Mouse (Mus musculus) ES-E14 (cell line): ENCODE data around the gene Actr1a. TPM values are rescaled to one million over a fixed set of nuclear protein-coding genes. Genes with fewer than 3 reads are reported as not detected.

Experiments
- DNase-seq: peaks from one replicate; pipeline ENCODE4 v3.0.0-alpha.2; 2013; ENCODE audit warnings: low read depth, low spot score
- H3K27ac ChIP-seq: 2 replicates; pipeline ENCODE4 v1.5.1; 2012; ENCODE audit warnings: low read depth, mild to moderate bottlenecking, low read length, moderate library complexity, mixed read lengths; ENCODE audit not compliant: poor library complexity, insufficient read depth, severe bottlenecking
- H3K36me3 ChIP-seq: 2 replicates; pipeline ENCODE4 v1.6.1; 2012; ENCODE audit warnings: mild to moderate bottlenecking, low read length, moderate library complexity, mixed read lengths; ENCODE audit not compliant: control insufficient read depth, poor library complexity, insufficient read depth, severe bottlenecking
- H3K4me1 ChIP-seq, 2 experiments: fragments of 150-350 bp in 1 of 2; sonication (generic) in 1 of 2; 2 replicates each; pipeline ENCODE4 v1.6.1; 2012; ENCODE audit warnings: low read length in 2 of 2, mild to moderate bottlenecking in 1 of 2, mixed read lengths in 1 of 2; ENCODE audit not compliant: control insufficient read depth in 2 of 2, insufficient read depth in 2 of 2, poor library complexity in 1 of 2
- H3K4me3 ChIP-seq, 2 experiments: fragments of 150-350 bp in 1 of 2; sonication (generic) in 1 of 2; 2 replicates each; pipeline ENCODE4 v1.5.1; 2012; ENCODE audit warnings: low read length in 2 of 2, low read depth in 1 of 2, mild to moderate bottlenecking in 1 of 2, mixed read lengths in 1 of 2; ENCODE audit not compliant: insufficient read depth in 1 of 2, poor library complexity in 1 of 2, severe bottlenecking in 1 of 2
- H3K9ac ChIP-seq: 2 replicates; pipeline ENCODE4 v1.6.1; 2012; ENCODE audit warnings: low read depth, mild to moderate bottlenecking, low read length, mixed read lengths; ENCODE audit not compliant: poor library complexity, insufficient read depth, severe bottlenecking
- H3K9me3 ChIP-seq: fragments of 150-350 bp; sonication (generic); 2 replicates; pipeline ENCODE4 v1.6.1; 2012; ENCODE audit warnings: low read depth, mild to moderate bottlenecking, low read length; ENCODE audit not compliant: control insufficient read depth, insufficient read depth
- CHD2 ChIP-seq: IDR thresholded peaks from 2 replicates; pipeline ENCODE4 v1.6.1; 2014; ENCODE audit warnings: mild to moderate bottlenecking, low read depth, low read length, inconsistent platforms
- HCFC1 ChIP-seq: IDR thresholded peaks from 2 replicates; pipeline ENCODE4 v1.6.1; 2012; ENCODE audit warnings: low read length, inconsistent platforms, borderline replicate concordance; ENCODE audit not compliant: insufficient read depth
- MAFK ChIP-seq: IDR thresholded peaks from 2 replicates; pipeline ENCODE4 v1.6.1; 2014; ENCODE audit warnings: mild to moderate bottlenecking, low read depth, low read length, inconsistent platforms; ENCODE audit not compliant: insufficient read depth
- ZC3H11A ChIP-seq: IDR thresholded peaks from 2 replicates; pipeline ENCODE4 v1.6.1; 2012; ENCODE audit warnings: low read depth, mild to moderate bottlenecking, inconsistent platforms, low read length, borderline replicate concordance
- ZNF384 ChIP-seq: IDR thresholded peaks from 2 replicates; pipeline ENCODE4 v1.6.1; 2012; ENCODE audit warnings: low read depth, low read length, inconsistent platforms
- in situ Hi-C, 2 experiments: fragments of 600-800 bp; cut with MboI; formaldehyde crosslinking; loops; one replicate each; pipeline ENCODE4 v1.15.1; 2025; ENCODE audit warnings: low sequenced_read_pairs in 2 of 2, inconsistent platforms in 1 of 2; ENCODE audit not compliant: unreplicated experiment in 2 of 2
- total RNA-seq: library from RNA; depleted of rRNA; stranded (reverse); fragments of 300-350 nt; gene quantifications from 2 replicates; pipeline ENCODE4 v1.2.3, GENCODE M21; 2012

The Actr1a gene
- total RNA-seq, 1 experiment = 85.7 TPM

- H3K9ac ChIP-seq = no peak overlapping the region
- H3K36me3 ChIP-seq = no peaks in the 10 kb centered on the region; the same call in 1 of the 2 replicates
- TF ChIP-seq HCFC1 = no peak
- TF ChIP-seq MAFK = no peak
- no peak for TF ChIP-seq CHD2
- TF ChIP-seq ZC3H11A = no peak
- no peak for TF ChIP-seq ZNF384
- H3K4me1 ChIP-seq = peaks cover 0 to 7% of the 10 kb centered on the region in 2 experiments; a peak in 1 of 4 replicates
- no peak overlapping the region for H3K27ac ChIP-seq
- H3K4me3 ChIP-seq = no peak overlapping the region
- in situ Hi-C loops = no loop called here
- DNase-seq = no peak
- no peaks in the 10 kb centered on the region for H3K9me3 ChIP-seq
These were observed 29.7 kb upstream of the Actr1a start for GRCm38 (mm10) chr19:46425266-46425665.

GRCm38 (mm10) chr19:46422384-46423338 is 27.1 kb upstream of the Actr1a start:
- no peak overlapping the region for H3K9ac ChIP-seq
- in situ Hi-C loops = no loop called here
- no peak for DNase-seq
- TF ChIP-seq HCFC1 (no peak), ZNF384 (no peak), ZC3H11A (no peak), MAFK (no peak), CHD2 (no peak)
- H3K9me3 ChIP-seq = no peaks in the 10 kb centered on the region
- no peaks in the 10 kb centered on the region; the same call in 1 of the 2 replicates for H3K36me3 ChIP-seq
- H3K27ac ChIP-seq = no peak overlapping the region
- H3K4me1 ChIP-seq = peaks cover 0 to 11% of the 10 kb centered on the region in 2 experiments; a peak in 1 of 4 replicates
- H3K4me3 ChIP-seq = no peak overlapping the region

GRCm38 (mm10) chr19:46420410-46420809 is 24.9 kb upstream of the Actr1a start:
- no peak for DNase-seq
- Histone ChIP-seq H3K4me3 (no peak overlapping the region), H3K4me1 (peaks cover 0 to 14% of the 10 kb centered on the region in 2 experiments; a peak in 1 of 4 replicates), H3K36me3 (no peaks in the 10 kb centered on the region; the same call in 1 of the 2 replicates), H3K27ac (no peak overlapping the region), H3K9me3 (no peaks in the 10 kb centered on the region), H3K9ac (no peak overlapping the region)
- in situ Hi-C loops = no loop called here
- no peak for TF ChIP-seq MAFK

DNA sequence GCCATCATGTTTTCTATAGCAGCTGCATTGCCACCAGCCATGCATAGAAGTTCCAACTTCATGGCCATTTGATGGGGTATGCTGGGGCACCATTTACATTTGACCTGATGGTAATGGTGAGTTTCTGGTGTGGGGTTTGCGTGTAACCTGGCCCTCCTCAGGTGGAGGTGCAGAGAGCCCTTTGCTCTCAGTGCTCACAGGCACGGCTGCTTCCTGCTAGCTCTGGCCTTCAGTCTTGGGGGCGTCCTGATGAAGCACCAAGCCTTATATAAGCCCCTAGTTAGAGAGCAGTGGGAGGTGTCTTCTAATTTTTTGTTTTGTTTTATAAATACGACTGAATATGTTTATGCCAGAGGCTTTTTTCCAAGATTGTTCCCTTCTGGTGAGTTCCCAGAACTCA is 22.5 kb upstream of the Actr1a start:
- Histone ChIP-seq H3K4me1 (peaks cover 0 to 14% of the 10 kb centered on the region in 2 experiments; a peak in 1 of 4 replicates), H3K36me3 (no peaks in the 10 kb centered on the region), H3K4me3 (no peak overlapping the region), H3K27ac (no peak overlapping the region), H3K9me3 (no peaks in the 10 kb centered on the region), H3K9ac (no peak overlapping the region)
- TF ChIP-seq ZC3H11A (no peak), HCFC1 (no peak), MAFK (no peak), ZNF384 (no peak), CHD2 (no peak)
- DNase-seq = no peak
- in situ Hi-C loops = no loop called here
